Mouse (Mus musculus) megakaryocyte, embryonic 14.5 days (primary cell): ENCODE data around the gene Bex3. TPM values are rescaled to one million over a fixed set of nuclear protein-coding genes. Genes with fewer than 3 reads are reported as not detected.

ENCODE experiments used
- H3K27me3 ChIP-seq: replicated peaks from 2 replicates; pipeline ENCODE3; 2012; ENCODE audit warnings: inconsistent platforms
- H3K36me3 ChIP-seq: replicated peaks from 2 replicates; pipeline ENCODE3; 2012; ENCODE audit warnings: low read length, inconsistent platforms, mixed read lengths
- H3K4me1 ChIP-seq: 2 replicates; pipeline ENCODE4 v1.6.1; 2012; ENCODE audit warnings: inconsistent platforms
- H3K4me3 ChIP-seq: replicated peaks from 2 replicates; pipeline ENCODE3; 2012; ENCODE audit warnings: moderate library complexity, mild to moderate bottlenecking, inconsistent platforms
- H3K9me3 ChIP-seq: 2 replicates; pipeline ENCODE4 v1.6.1; 2012; ENCODE audit warnings: inconsistent platforms
- FLI1 ChIP-seq: IDR thresholded peaks from 2 replicates; pipeline ENCODE4 v1.6.1; 2012; ENCODE audit warnings: low read length, inconsistent platforms, mixed read lengths
- GATA1 ChIP-seq: IDR thresholded peaks from 3 replicates; pipeline ENCODE4 v1.6.1; 2012; ENCODE audit warnings: mixed read lengths, low read length, inconsistent platforms, borderline replicate concordance
- polyA plus RNA-seq: library from polyadenylated mRNA; stranded (reverse); fragments of >175 nt; gene quantifications from 2 replicates; pipeline ENCODE4 v1.2.3, GENCODE M21; 2012; ENCODE audit warnings: low replicate concordance; ENCODE audit not compliant: insufficient read depth

Gene Bex3
- polyA plus RNA-seq, 1 experiment: 242 TPM

- H3K4me1 ChIP-seq: no peaks in the 10 kb centered on the region
- peaks cover 3% of the 10 kb centered on the region for H3K27me3 ChIP-seq
- peaks cover 6% of the 10 kb centered on the region for H3K9me3 ChIP-seq
- no peak for TF ChIP-seq GATA1
- TF ChIP-seq FLI1: no peak
- H3K36me3 ChIP-seq: no peaks in the 10 kb centered on the region
- no peak overlapping the region for H3K4me3 ChIP-seq
Measured at GRCm38 (mm10) chrX:136304295-136304694, 34.2 kb downstream of the Bex3 start.

DNA sequence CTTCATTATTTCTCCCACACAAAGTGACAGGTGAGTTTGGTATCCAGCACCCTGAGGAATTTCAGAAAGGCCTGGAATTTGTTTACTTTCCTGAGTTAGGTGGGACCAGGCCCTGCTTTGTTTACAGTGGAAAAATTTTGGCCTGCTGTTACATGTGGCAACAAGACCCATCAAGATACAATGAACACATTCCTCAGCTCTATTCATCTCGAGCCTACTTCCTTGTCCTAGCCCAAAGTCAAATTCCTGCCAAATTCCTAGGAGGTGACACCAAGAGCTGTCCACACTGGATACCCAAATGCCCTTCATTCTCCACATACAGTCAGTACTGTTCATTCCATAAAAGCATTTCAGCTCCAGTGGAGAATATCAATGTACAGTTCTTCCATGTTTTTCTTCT lies 36.1 kb downstream of the Bex3 start:
- Histone ChIP-seq H3K36me3 (no peaks in the 10 kb centered on the region), H3K9me3 (peaks cover 6% of the 10 kb centered on the region), H3K4me3 (no peak overlapping the region), H3K27me3 (peaks cover 3% of the 10 kb centered on the region), H3K4me1 (no peaks in the 10 kb centered on the region)
- no peak for TF ChIP-seq FLI1
- TF ChIP-seq GATA1: no peak

DNA sequence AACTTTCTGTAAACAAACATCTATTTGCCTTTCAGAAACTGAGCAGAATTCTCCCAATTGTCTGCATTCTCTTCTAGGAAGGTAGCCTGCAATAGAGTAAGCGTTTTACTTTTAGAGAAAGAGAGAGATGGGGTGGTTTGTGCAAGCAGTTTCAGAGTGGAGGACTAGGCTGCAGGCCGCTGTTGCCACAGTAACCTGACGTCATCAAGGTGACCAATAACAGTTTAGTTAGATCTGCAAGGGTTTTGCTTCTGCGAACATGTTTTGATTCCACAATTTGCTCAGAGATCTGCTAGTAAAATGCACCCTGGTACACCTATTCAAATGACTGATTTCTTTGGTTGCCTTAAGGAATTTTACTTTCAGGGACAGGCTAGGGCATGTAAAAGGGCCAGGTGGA lies 43.2 kb downstream of the Bex3 start:
- no peak for TF ChIP-seq FLI1
- TF ChIP-seq GATA1: no peak
- Histone ChIP-seq H3K9me3 (no peaks in the 10 kb centered on the region), H3K27me3 (peaks cover 7% of the 10 kb centered on the region), H3K36me3 (no peaks in the 10 kb centered on the region), H3K4me3 (no peak overlapping the region), H3K4me1 (no peaks in the 10 kb centered on the region)

DNA sequence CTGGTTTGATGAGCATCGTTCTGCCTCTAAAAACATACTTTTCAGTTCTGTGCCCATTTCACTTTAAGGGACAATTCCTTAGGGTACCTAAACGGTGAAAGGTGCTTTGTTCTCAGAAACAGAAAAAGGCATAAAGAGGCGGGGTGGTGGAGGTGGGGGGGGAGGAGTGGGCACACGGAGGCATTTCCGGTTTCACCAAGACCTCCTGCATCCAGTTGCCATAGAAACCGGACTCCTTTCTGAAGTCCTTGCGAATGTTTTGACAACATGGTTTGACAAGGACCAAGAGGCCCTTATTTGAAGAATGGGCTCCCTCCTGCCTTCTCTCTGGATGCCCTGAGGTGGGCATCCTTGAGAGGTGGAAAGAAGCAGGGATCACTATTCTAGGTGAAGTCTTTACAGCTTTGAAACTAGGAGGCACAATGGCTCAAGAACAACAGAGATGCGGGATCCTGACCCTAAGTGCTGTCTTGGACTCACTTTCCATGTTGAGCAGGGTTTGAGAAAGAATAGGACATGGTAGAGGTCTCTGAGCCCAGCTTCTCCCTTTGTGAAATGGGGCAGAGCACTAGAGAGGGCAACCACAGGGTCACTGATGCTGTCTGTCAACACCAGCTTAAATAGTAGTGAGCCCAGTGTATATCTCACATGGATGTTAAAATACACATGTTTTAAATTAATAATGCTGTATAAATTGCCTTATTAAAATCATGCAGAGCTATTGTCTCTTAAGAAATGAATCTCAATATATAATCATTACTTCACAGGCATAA lies 43.9 kb downstream of the Bex3 start:
- Histone ChIP-seq H3K4me3 (no peak overlapping the region), H3K9me3 (no peaks in the 10 kb centered on the region), H3K36me3 (no peaks in the 10 kb centered on the region), H3K27me3 (peaks cover 7% of the 10 kb centered on the region), H3K4me1 (no peaks in the 10 kb centered on the region)
- TF ChIP-seq GATA1: no peak
- no peak for TF ChIP-seq FLI1

GRCm38 (mm10) chrX:136319953-136320352 lies 49.9 kb downstream of the Bex3 start:
- TF ChIP-seq FLI1 (no peak), GATA1 (no peak)
- Histone ChIP-seq H3K36me3 (no peaks in the 10 kb centered on the region), H3K4me1 (no peaks in the 10 kb centered on the region), H3K4me3 (no peak overlapping the region), H3K9me3 (no peaks in the 10 kb centered on the region), H3K27me3 (peaks cover 2% of the 10 kb centered on the region)

Other genes starting within 250 kb of the Bex3 start
- 0.81 TPM in 1 of 2 replicates, not detected in the other for gene Arxes1, start 236.9 kb upstream of the Bex3 start, polyA plus RNA-seq
- 1.1 TPM in 1 of 2 replicates, not detected in the other for gene Bex2, start 202.0 kb upstream of the Bex3 start, polyA plus RNA-seq
- not detected in 2 replicates for gene Nxf3, start 185.0 kb upstream of the Bex3 start, polyA plus RNA-seq
- gene Bex4, start 131.3 kb upstream of the Bex3 start, polyA plus RNA-seq: 9.5 TPM in 1 of 2 replicates, not detected in the other
- gene Tceal8, start 97.9 kb upstream of the Bex3 start, polyA plus RNA-seq: 25.8 TPM in 1 of 2 replicates, not detected in the other
- gene Tceal5, start 66.4 kb upstream of the Bex3 start, polyA plus RNA-seq: 0.58 and 2.3 TPM in 2 replicates
- not detected in 2 replicates for gene Tceal7, start 55.5 kb upstream of the Bex3 start, polyA plus RNA-seq
- 12.7 TPM in 1 of 2 replicates, not detected in the other for gene Bex1, start 54.7 kb upstream of the Bex3 start, polyA plus RNA-seq
- gene Tceal9, start 25.2 kb upstream of the Bex3 start, polyA plus RNA-seq: 4.2 and 79.7 TPM in 2 replicates
- gene Kir3dl1, start 247.7 kb downstream of the Bex3 start, polyA plus RNA-seq: 0.12 TPM in 1 of 2 replicates, not detected in the other